Mouse (Mus musculus) cerebellum, adult 9-10 months (tissue): ENCODE data around the gene Thada.
"Not testable (repeated sequence)": the region's sequence is repeated elsewhere in the genome, so short reads cannot be mapped to it uniquely, and the experiment has no call there.

Experiments
- DNase-seq: peaks from one replicate; pipeline ENCODE4 v3.0.0; 2022

Thada gene

DNA sequence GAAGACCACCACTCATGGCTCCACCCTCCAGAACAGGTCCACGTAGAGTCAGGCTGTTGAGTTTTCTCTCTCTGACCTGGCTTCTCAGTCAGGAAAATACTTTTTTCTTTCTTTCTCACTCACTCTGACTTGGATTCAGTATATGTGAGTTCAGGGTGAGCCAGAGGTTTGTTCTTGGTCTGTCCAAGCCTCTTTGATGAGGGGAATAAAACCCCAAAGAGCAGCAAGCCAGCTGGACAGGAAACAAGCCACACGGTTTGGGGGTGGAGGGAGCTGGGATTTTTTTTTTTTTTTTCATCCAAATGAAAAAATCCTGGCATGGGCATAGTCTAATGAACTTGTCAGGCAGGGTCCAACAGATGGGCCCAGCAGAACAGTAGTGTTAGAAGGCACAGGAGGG lies 210.2 kb downstream of the Thada start:
- DNase-seq: no peak

GRCm38 (mm10) chr17:84251426-84251825 lies 214.6 kb downstream of the Thada start:
- no peak for DNase-seq

DNA sequence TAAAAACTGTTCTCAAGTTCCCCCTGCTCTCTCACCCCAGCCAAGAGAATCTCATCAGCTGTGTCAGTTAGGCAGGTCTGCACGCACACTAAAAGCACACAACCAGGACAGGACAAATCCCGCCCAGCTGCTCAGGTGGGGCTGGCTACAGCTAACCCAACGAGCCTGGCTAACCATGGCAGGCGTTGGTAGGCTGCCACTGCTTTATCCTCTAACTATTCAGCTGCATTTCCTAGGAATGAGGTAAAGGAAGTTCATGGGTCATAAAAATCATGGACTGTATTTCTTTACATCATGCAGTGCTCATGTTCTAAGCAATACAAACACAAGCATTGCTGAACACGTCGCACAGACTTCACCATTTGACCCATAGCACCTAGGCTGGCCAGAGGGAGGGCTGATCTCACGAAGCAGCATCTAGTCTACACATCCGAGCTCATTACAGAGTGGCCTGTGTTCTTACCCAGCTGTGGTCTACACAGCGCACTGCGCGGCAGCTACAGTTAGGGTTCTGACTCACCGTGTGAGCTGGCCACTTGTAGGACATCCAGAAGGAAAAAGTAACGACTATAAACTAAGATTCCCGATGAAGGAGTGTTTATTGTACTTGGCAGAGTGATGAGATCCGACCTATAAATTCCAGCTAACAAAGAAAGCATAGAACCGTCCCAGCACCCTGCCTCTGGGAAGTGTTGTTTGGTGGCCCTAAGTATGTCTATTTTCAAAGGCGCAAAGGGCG lies 221.7 kb downstream of the Thada start:
- DNase-seq: no peak

DNA sequence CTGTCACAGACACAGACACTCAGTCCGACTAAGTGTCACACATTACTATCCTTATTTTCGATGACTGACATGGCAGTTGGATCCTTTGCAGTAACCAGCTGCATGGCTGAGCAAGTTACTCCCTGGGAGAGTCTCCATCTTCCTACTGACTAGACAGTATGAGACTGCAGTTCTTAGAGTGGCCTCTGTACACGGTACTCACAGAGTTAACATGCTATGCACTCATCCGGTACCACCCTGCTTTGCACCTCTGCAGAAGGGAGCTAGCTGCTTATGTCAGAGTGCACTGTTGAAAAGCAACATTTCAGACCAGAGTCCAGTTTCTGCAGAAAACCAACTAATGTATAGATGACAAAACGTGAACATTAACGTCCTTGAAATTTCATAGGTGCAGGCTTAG lies 222.2 kb downstream of the Thada start:
- DNase-seq: no peak

GRCm38 (mm10) chr17:84241308-84241957 lies 224.6 kb downstream of the Thada start:
- no peak for DNase-seq

DNA sequence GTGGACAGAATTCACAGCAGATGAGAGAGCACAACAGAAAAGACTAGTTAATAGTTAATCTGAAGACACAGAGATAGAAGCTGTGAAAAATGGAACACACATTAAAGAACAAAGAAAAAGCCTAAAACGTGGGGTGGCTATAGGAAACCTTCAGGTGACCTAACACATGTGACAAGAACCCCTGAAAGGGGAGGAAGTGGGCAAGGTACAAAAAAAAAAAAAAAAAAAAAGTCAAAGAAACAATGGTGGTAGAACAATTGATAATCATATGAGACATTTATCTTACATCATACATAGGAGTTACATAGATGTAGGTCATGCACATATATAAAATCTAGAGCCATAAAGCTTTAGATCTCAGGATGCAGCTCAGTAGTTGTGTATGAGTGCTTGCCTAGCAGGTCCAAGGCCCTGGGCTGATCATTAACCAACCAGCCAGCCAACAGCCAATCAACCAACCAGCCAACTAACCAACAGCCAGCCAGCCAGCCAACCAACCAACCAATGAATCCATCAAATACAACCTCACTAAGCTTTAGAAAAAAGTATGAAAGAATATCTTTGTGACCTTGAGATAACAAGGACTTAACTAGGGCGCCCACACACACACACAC lies 226.2 kb downstream of the Thada start:
- no peak for DNase-seq

DNA sequence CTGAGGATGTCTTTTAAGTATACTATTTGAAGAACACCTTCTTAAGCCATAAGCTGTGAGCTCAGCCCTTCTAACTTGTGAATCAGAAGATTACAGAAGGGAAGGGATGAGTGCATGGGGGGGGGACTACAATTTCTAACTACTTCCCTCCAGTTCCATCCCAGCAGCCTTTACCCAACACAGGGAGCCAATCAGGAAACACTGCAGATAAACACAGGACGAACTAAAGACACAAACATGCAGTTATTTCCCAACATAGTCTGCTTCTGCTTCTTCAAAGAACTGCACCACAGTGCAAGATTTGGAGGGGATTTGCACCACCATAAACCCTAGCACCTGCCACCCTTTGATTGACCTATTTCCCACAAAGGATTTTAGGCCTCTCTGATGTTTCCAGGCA lies 227.8 kb downstream of the Thada start:
- DNase-seq: no peak

DNA sequence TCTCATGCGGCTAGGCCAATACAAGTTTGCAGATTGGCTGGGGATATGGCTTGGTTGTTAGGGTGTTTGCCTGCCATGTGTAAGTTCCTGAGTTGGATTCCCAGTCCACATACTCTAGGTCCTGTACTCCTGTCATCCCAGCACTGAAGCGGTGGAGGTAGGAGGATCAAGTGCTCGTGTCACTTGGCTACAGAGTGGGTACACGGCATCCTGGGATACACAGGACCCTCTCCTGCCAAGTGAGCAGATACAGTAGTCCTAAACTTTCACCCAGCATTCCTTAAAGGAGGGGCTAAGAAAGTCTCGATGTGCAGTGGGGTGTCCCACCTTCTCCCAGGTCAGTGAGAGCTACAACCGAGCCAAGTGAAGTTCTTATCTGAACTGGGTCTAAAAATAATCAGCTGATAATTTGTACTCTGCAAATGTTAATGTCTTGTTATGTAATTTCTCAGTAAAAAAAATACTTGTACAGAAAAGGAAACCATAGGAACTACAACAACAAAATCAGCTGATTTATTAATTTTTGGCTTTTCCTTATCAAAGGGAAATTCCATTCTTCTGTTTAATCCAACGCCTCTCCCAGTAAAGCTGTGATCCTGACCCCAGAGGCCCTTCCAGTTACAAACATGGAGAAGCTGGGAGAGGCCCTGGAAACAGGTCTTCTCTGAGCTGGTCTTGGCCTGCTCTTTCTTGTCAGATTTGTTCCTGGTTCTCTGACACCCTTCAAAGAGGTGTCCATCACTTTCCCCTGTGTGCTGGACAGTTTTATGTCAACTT lies 229.0 kb downstream of the Thada start:
- DNase-seq: no peak

GRCm38 (mm10) chr17:84235399-84235928 lies 230.5 kb downstream of the Thada start:
- no peak for DNase-seq

- DNase-seq: not testable (repeated sequence)
Measured at GRCm38 (mm10) chr17:84234785-84235184, 231.2 kb downstream of the Thada start.

GRCm38 (mm10) chr17:84233758-84234157 lies 232.2 kb downstream of the Thada start:
- no peak for DNase-seq

DNA sequence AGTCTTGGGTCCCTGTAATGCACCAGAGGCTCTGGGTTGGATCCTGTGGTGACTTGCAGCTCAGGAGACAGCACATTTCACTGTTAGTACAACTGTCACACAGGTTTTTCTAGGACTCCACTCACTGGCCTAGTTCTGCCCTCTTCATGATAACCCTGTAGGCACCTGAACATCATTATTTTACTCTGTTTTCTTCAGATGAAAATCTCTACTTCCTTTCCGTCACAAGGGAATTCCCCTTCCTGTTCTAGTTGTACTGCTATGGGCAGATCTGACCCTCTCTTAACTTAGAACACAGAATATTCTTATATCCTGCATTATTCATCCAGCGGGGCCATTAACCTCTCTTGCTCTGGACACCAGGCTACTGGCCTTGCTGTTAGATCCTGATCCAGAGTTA lies 234.6 kb downstream of the Thada start:
- DNase-seq: no peak

- no peak for DNase-seq
Measured at GRCm38 (mm10) chr17:84228223-84228622, 237.8 kb downstream of the Thada start.

- no peak for DNase-seq
Measured at GRCm38 (mm10) chr17:84226681-84227080, 239.3 kb downstream of the Thada start.

DNA sequence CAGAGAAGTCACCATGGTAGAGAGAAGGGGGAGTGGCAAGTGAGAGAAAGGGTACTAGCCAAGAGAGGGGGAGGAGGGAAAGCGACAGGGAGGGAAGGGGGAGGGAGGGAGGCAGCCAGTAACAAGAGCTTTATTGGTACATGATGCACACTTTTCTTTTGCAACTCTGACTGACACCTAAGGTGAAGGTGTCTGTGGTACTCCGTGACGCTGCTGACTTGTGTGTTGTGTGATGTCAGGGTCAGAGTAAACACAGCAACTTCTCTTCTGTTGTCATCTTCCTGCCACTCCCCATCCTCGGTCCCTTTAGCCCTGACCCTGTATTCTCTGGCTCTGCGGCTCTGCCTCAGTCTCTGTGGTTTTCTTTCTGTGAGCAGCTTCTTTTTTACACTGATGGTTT lies 239.8 kb downstream of the Thada start:
- no peak for DNase-seq

DNA sequence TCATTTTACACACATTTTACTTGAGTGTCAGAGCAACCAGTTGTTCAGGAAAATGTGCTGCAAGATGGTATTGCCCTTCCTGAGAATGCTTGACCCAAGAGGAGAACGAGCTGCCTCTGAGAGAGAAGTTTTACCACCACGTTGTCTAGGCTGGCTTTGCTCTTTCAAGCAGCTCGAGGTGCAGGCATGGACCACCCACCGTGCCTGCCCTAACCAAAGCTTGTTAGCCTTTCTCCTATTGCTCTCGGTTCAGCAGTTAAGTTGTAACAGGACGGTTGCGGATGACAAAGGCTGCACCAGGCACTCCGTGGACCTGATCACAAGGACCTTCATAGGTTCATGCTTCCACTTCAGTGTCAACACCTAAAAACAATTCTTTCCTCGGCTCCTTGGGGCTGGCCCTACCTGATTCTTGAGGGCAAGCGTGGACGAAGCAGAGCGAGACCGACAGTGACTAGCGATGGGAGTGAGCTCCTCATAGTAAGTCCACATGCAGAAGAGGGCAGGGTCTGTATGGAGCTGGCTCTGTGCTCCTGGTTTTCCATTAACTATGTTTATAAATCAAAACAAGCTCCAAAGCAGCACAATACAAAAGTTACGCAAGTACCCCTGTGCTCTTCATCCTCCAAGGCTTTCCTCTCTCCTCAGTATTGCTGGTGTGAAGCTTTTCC lies 241.7 kb downstream of the Thada start:
- no peak for DNase-seq

- DNase-seq: not testable (repeated sequence)
Measured at GRCm38 (mm10) chr17:84218841-84219240, 247.2 kb downstream of the Thada start.

DNA sequence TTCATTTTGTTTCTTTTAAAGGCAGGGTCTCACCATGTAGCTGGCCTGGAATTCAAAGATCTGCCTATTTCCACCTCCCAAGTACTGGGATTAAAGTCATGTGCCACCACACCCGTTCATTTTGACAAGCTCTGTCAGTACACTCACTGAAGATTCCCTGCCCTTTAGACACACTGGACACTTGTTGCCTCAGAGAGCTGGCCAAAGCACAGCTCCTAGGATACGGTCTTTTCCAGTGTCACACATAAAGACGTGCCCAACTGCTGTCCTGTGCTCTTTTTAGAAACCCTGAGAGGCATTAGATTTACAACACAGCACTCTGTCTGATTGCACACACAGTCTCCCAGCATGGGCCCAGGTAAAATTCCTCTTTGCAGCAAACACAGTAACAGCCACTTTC lies 248.3 kb downstream of the Thada start:
- no peak for DNase-seq

DNA sequence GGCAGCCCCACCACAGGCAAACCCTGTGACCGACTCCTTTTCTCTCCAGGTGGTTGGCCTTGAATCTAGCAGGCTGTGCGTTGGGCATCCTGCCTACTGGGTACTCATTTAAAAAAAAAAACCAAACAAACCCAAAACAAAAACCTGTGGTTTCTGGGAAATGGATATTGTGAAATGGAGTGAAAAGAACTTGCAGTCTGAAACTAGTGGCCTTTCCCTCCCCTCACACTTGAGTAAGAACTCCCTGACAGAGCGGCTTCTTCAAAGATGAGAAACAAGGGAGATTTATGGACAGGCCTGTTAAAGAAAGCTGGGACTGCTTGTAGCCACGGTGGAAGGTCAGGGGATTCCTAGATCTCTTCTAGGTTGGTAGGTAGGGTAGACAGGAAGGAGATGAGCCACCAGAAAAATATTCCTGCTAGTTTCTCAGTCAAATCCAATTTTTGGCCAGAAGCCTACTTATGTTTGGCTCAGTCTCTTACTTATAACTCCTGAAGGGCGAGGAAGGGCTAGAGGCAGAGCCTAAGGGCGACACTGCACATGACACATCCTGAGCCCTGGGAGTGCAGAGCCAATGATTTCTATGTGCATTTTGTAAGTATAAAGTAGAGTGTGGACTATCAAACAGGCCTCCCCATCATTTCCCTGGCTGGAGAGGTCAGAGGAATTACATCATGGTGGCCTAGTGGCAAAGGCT lies 250.6 kb downstream of the Thada start:
- no peak for DNase-seq

DNA sequence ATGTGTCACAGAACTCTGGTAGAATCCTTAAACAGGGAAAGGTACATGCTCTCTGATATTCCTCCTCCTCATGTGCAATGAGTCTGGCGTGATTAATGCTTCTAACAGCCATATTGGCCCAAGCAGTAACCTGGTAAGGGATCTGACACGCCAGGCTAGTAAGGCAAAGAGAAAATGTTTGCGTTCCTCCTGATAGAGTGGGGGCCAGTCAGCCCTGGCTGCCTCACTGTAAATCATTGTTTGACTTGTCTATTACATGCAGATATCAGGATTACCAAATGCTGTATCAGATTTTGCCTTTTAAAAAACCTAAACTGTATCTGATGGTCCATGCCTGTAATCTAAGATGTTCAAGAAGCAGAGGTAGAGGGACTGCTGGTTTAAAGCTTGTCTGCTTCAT lies 252.5 kb downstream of the Thada start:
- no peak for DNase-seq

DNA sequence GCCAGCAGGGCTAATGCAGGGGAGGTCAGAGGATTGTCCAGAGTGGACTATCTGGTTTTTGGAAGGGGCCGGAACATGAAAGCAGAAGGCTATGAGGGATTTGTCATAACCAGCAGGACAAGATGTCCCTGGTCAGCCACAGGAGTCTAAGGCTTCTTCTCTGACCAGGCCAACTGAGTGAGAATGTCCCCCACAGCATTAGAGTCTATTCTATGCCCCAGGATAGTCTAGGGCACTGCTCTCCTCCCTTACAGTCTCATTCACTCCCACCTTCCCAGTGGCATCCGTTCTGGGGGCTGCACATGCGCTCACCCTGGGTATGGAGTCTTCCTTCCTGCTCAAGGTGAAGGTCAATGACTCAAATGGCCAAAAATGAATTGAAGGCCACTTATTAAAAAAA lies 258.4 kb downstream of the Thada start:
- no peak for DNase-seq

DNA sequence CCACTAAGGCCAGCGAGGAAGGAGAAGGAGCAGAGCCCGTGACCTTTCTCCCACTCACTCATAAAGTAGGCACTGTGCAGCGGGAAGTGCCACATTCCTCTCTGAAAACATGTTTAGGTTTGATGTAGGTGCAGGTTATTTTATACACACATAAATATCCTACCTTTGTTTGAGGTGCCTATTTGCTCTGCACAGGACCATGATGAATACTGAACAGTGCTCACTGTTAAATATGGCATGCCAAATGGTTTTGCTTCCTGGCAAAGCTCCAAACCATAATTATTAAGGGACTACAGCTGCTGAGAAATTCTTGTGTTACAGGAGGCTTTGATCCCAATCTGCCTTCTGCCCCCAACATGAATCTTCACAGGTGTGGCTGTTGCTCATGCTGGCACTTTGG lies 259.8 kb downstream of the Thada start:
- DNase-seq: no peak
